Mouse (Mus musculus): ENCODE measurements at regions not wholly inside any gene's neighbourhood (a gene's known extent, or its start where the extent isn't known, plus 50 kb on each side); places are given as distances from the start of the nearest gene placed in this dataset.

- Histone ChIP-seq H3K36me3 (ENCODE audit: control insufficient read depth, insufficient read depth, low read length) (no peaks in the 10 kb centered on the region), H3K4me3 (ENCODE audit: low read depth, low read length) (no peak overlapping the region), H3K9ac (replicated peaks; ENCODE audit: low read depth, low read length) (no peak overlapping the region), H3K27me3 (ENCODE audit: control insufficient read depth, insufficient read depth, low read length) (no peaks in the 10 kb centered on the region), H3K27ac (ENCODE audit: low read length) (no peak overlapping the region), H3K4me2 (replicated peaks; ENCODE audit: low read depth, low read length) (no peak overlapping the region), H3K4me1 (ENCODE audit: control insufficient read depth, insufficient read depth, low read length) (peaks cover 31% of the 10 kb centered on the region), H3K9me3 (ENCODE audit: control insufficient read depth, low read depth, low read length) (no peaks in the 10 kb centered on the region)
- no peak for ATAC-seq (ENCODE audit: insufficient number of reproducible peaks, insufficient read depth, low FRiP score, low read depth)
- WGBS, result 89% methylated on average over 12 of the region's 12 CpGs
Measured at GRCm38 (mm10) chr2:166429494-166429893, 274.0 kb upstream of the Sulf2 start.

GRCm38 (mm10) chr2:166427390-166427789, 271.9 kb upstream of the Sulf2 start:
- peak overlapping the region; percentile 45; the same call in 1 of the 2 replicates for H3K27ac ChIP-seq (ENCODE audit: low read length)
- H3K27me3 ChIP-seq (ENCODE audit: control insufficient read depth, insufficient read depth, low read length), result no peaks in the 10 kb centered on the region
- WGBS, result 57% methylated on average over 6 of the region's 6 CpGs
- peak overlapping the region; percentile 10; the same call in 1 of the 2 replicates for H3K4me2 ChIP-seq (replicated peaks; ENCODE audit: low read depth, low read length)
- no peaks in the 10 kb centered on the region for H3K36me3 ChIP-seq (ENCODE audit: control insufficient read depth, insufficient read depth, low read length)
- ATAC-seq (ENCODE audit: insufficient number of reproducible peaks, insufficient read depth, low FRiP score, low read depth), result 0 out of 2 replicates have a peak, but pooled peaks have one; percentile 6
- peaks cover 19% of the 10 kb centered on the region for H3K4me1 ChIP-seq (ENCODE audit: control insufficient read depth, insufficient read depth, low read length)
- H3K9me3 ChIP-seq (ENCODE audit: control insufficient read depth, low read depth, low read length), result no peaks in the 10 kb centered on the region
- H3K4me3 ChIP-seq (ENCODE audit: low read depth, low read length), result no peak overlapping the region
- H3K9ac ChIP-seq (replicated peaks; ENCODE audit: low read depth, low read length), result no peak overlapping the region

- Histone ChIP-seq H3K36me3 (ENCODE audit: control insufficient read depth, insufficient read depth, low read length) (no peaks in the 10 kb centered on the region), H3K4me3 (ENCODE audit: low read depth, low read length) (no peak overlapping the region), H3K4me1 (ENCODE audit: control insufficient read depth, insufficient read depth, low read length) (peaks cover 19% of the 10 kb centered on the region), H3K4me2 (replicated peaks; ENCODE audit: low read depth, low read length) (peak overlapping the region; percentile 10; the same call in 1 of the 2 replicates), H3K27me3 (ENCODE audit: control insufficient read depth, insufficient read depth, low read length) (no peaks in the 10 kb centered on the region), H3K9ac (replicated peaks; ENCODE audit: low read depth, low read length) (no peak overlapping the region), H3K9me3 (ENCODE audit: control insufficient read depth, low read depth, low read length) (no peaks in the 10 kb centered on the region), H3K27ac (ENCODE audit: low read length) (peak overlapping the region; percentile 74; the same call in 1 of the 2 replicates)
- peak; percentile 65; the same call in 1 of the 2 replicates for ATAC-seq (ENCODE audit: insufficient number of reproducible peaks, insufficient read depth, low FRiP score, low read depth)
- 7% methylated on average over 10 of the region's 10 CpGs for WGBS
Measured at GRCm38 (mm10) chr2:166426960-166427359, 271.5 kb upstream of the Sulf2 start.

GRCm38 (mm10) chr2:166426457-166426856, 271.0 kb upstream of the Sulf2 start:
- H3K27me3 ChIP-seq (ENCODE audit: control insufficient read depth, insufficient read depth, low read length), result no peaks in the 10 kb centered on the region
- peaks cover 19% of the 10 kb centered on the region for H3K4me1 ChIP-seq (ENCODE audit: control insufficient read depth, insufficient read depth, low read length)
- H3K9me3 ChIP-seq (ENCODE audit: control insufficient read depth, low read depth, low read length), result no peaks in the 10 kb centered on the region
- WGBS, result 38% methylated on average over 6 of the region's 6 CpGs
- no peak overlapping the region for H3K4me3 ChIP-seq (ENCODE audit: low read depth, low read length)
- no peak overlapping the region for H3K4me2 ChIP-seq (replicated peaks; ENCODE audit: low read depth, low read length)
- H3K9ac ChIP-seq (replicated peaks; ENCODE audit: low read depth, low read length), result no peak overlapping the region
- H3K36me3 ChIP-seq (ENCODE audit: control insufficient read depth, insufficient read depth, low read length), result no peaks in the 10 kb centered on the region
- peak overlapping the region; percentile 74; the same call in 1 of the 2 replicates for H3K27ac ChIP-seq (ENCODE audit: low read length)
- ATAC-seq (ENCODE audit: insufficient number of reproducible peaks, insufficient read depth, low FRiP score, low read depth), result no peak

- WGBS, result 87% methylated on average over 3 of the region's 3 CpGs
Measured at GRCm38 (mm10) chr2:166425141-166425540, 269.7 kb upstream of the Sulf2 start.

GRCm38 (mm10) chr2:166423132-166423660, 267.7 kb upstream of the Sulf2 start:
- WGBS, result 58% methylated on average over 6 of the region's 6 CpGs
- no peak overlapping the region for H3K4me2 ChIP-seq (replicated peaks; ENCODE audit: low read depth, low read length)
- no peak for ATAC-seq (ENCODE audit: insufficient number of reproducible peaks, insufficient read depth, low FRiP score, low read depth)
- H3K4me1 ChIP-seq (ENCODE audit: control insufficient read depth, insufficient read depth, low read length), result peaks cover 16% of the 10 kb centered on the region
- no peaks in the 10 kb centered on the region for H3K9me3 ChIP-seq (ENCODE audit: control insufficient read depth, low read depth, low read length)
- no peaks in the 10 kb centered on the region for H3K27me3 ChIP-seq (ENCODE audit: control insufficient read depth, insufficient read depth, low read length)
- H3K27ac ChIP-seq (ENCODE audit: low read length), result no peak overlapping the region
- H3K4me3 ChIP-seq (ENCODE audit: low read depth, low read length), result no peak overlapping the region
- no peaks in the 10 kb centered on the region for H3K36me3 ChIP-seq (ENCODE audit: control insufficient read depth, insufficient read depth, low read length)
- no peak overlapping the region for H3K9ac ChIP-seq (replicated peaks; ENCODE audit: low read depth, low read length)

More at GRCm38 (mm10) chr2:166425141-166425540, 269.7 kb upstream of the Sulf2 start:
- no peak overlapping the region for H3K4me3 ChIP-seq (ENCODE audit: low read depth, low read length)
- H3K4me1 ChIP-seq (ENCODE audit: control insufficient read depth, insufficient read depth, low read length), result peaks cover 18% of the 10 kb centered on the region
- H3K9me3 ChIP-seq (ENCODE audit: control insufficient read depth, low read depth, low read length), result no peaks in the 10 kb centered on the region
- ATAC-seq (ENCODE audit: insufficient number of reproducible peaks, insufficient read depth, low FRiP score, low read depth), result no peak
- no peak overlapping the region for H3K9ac ChIP-seq (replicated peaks; ENCODE audit: low read depth, low read length)
- H3K4me2 ChIP-seq (replicated peaks; ENCODE audit: low read depth, low read length), result no peak overlapping the region
- H3K36me3 ChIP-seq (ENCODE audit: control insufficient read depth, insufficient read depth, low read length), result no peaks in the 10 kb centered on the region
- H3K27ac ChIP-seq (ENCODE audit: low read length), result no peak overlapping the region
- H3K27me3 ChIP-seq (ENCODE audit: control insufficient read depth, insufficient read depth, low read length), result no peaks in the 10 kb centered on the region

GRCm38 (mm10) chr2:166420275-166420674, 264.8 kb upstream of the Sulf2 start:
- ATAC-seq (ENCODE audit: insufficient number of reproducible peaks, insufficient read depth, low FRiP score, low read depth), result no peak
- Histone ChIP-seq H3K9ac (replicated peaks; ENCODE audit: low read depth, low read length) (no peak overlapping the region), H3K4me3 (ENCODE audit: low read depth, low read length) (no peak overlapping the region), H3K27ac (ENCODE audit: low read length) (no peak overlapping the region), H3K36me3 (ENCODE audit: control insufficient read depth, insufficient read depth, low read length) (no peaks in the 10 kb centered on the region), H3K4me1 (ENCODE audit: control insufficient read depth, insufficient read depth, low read length) (no peaks in the 10 kb centered on the region), H3K9me3 (ENCODE audit: control insufficient read depth, low read depth, low read length) (no peaks in the 10 kb centered on the region), H3K4me2 (replicated peaks; ENCODE audit: low read depth, low read length) (no peak overlapping the region), H3K27me3 (ENCODE audit: control insufficient read depth, insufficient read depth, low read length) (no peaks in the 10 kb centered on the region)
- WGBS, result 76% methylated on average over 8 of the region's 8 CpGs

- Histone ChIP-seq H3K9ac (replicated peaks; ENCODE audit: low read depth, low read length) (no peak overlapping the region), H3K9me3 (ENCODE audit: control insufficient read depth, low read depth, low read length) (no peaks in the 10 kb centered on the region), H3K4me3 (ENCODE audit: low read depth, low read length) (no peak overlapping the region), H3K4me2 (replicated peaks; ENCODE audit: low read depth, low read length) (no peak overlapping the region), H3K27ac (ENCODE audit: low read length) (no peak overlapping the region), H3K27me3 (ENCODE audit: control insufficient read depth, insufficient read depth, low read length) (no peaks in the 10 kb centered on the region), H3K36me3 (ENCODE audit: control insufficient read depth, insufficient read depth, low read length) (no peaks in the 10 kb centered on the region), H3K4me1 (ENCODE audit: control insufficient read depth, insufficient read depth, low read length) (no peaks in the 10 kb centered on the region)
- ATAC-seq (ENCODE audit: insufficient number of reproducible peaks, insufficient read depth, low FRiP score, low read depth), result no peak
- WGBS, result 70% methylated on average over 9 of the region's 9 CpGs
Measured at GRCm38 (mm10) chr2:166419271-166419670, 263.8 kb upstream of the Sulf2 start.

- Histone ChIP-seq H3K27ac (ENCODE audit: low read length) (no peak overlapping the region), H3K9me3 (ENCODE audit: control insufficient read depth, low read depth, low read length) (no peaks in the 10 kb centered on the region), H3K27me3 (ENCODE audit: control insufficient read depth, insufficient read depth, low read length) (no peaks in the 10 kb centered on the region), H3K4me3 (ENCODE audit: low read depth, low read length) (no peak overlapping the region), H3K4me1 (ENCODE audit: control insufficient read depth, insufficient read depth, low read length) (no peaks in the 10 kb centered on the region), H3K36me3 (ENCODE audit: control insufficient read depth, insufficient read depth, low read length) (no peaks in the 10 kb centered on the region), H3K9ac (replicated peaks; ENCODE audit: low read depth, low read length) (no peak overlapping the region), H3K4me2 (replicated peaks; ENCODE audit: low read depth, low read length) (no peak overlapping the region)
- ATAC-seq (ENCODE audit: insufficient number of reproducible peaks, insufficient read depth, low FRiP score, low read depth), result no peak
- WGBS, result 79% methylated on average over 8 of the region's 8 CpGs
Measured at GRCm38 (mm10) chr2:166418279-166418678, 262.8 kb upstream of the Sulf2 start.

Data from stomach, embryonic 14.5 days (tissue).